ENCODE assay signal across 30 mouse cellular contexts in the genomic region with DNA sequence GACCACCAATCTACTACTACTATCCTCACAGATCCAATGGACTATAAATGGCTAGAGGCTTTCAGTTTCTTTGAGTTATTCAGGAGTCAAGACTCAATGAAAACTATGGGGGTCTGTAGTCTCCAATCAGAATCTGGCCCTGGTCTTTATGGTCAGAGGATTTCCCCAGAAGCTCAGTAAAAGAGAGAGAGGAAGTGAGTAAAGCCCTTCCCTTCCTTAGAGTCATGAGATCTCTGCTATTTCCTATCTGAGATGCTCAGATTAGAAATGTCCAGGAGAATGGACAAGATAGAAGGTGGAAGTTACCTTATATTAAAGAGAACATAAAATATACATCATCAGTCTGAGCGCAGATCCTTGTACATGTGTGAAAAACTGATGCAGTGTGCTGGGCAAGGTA. TPM values are rescaled to one million over a fixed set of nuclear protein-coding genes. Genes with fewer than 3 reads are reported as not detected.
DNase-seq lines count a peak whose midpoint lies in the region; ATAC-seq and TF ChIP-seq lines count a peak whose summit lies in the region.
"Had no signal": no experiment of that assay in that cellular context is flagged by ENCODE, and none has a peak within 500 bp of the region (broad histone marks: within the 10 kb centered on the region; RNA-seq: fewer than 3 reads in every experiment).

No protein-coding gene starts in this region.

- H3K9ac ChIP-seq in liver, adult 2 months (ENCODE audit: low read depth, low read length): no peak overlapping the region
- no peak overlapping the region for H3K9ac ChIP-seq in liver, embryonic 11.5 days (ENCODE audit: low read depth, low read length)
- peak overlapping the region; percentile 56; the same call in 1 of the 2 replicates for H3K9ac ChIP-seq in CH12.LX (ENCODE audit: insufficient read depth, low read depth)
- H3K9ac ChIP-seq: embryonic facial prominence, embryonic 13.5 days; embryonic facial prominence, embryonic 15.5 days; forebrain, embryonic 12.5 days had no signal

- ATAC-seq in liver, embryonic 11.5 days (replicated peaks; ENCODE audit: low FRiP score): no peak
- ATAC-seq in megakaryocyte, adult 5-6 weeks (ENCODE audit: poor library complexity, severe bottlenecking): peak; percentile 30; the same call in 1 of the 2 replicates
- ATAC-seq: CD4-positive, CD25-positive, alpha-beta regulatory T cell, adult 4 months; forebrain, embryonic 14.5 days; forebrain, embryonic 16.5 days had no signal

- no peaks in the 10 kb centered on the region for H3K27me3 ChIP-seq in liver, adult 2 months (ENCODE audit: control insufficient read depth, insufficient read depth, low read length)
- no peaks in the 10 kb centered on the region for H3K27me3 ChIP-seq in liver, embryonic 11.5 days (replicated peaks; ENCODE audit: control insufficient read depth, insufficient read depth, low read length)
- H3K27me3 ChIP-seq in CH12.LX (replicated peaks): no peaks in the 10 kb centered on the region
- H3K27me3 ChIP-seq: embryonic facial prominence, embryonic 13.5 days; embryonic facial prominence, embryonic 15.5 days; forebrain, embryonic 12.5 days had no signal

- in situ Hi-C loops in CH12.LX (cut with MboI; ENCODE audit: low pct_ligation_motif_present, low pct_unique_long_range_greater_than_20kb, low sequenced_read_pairs): no loop called here

- no peaks in the 10 kb centered on the region for H3K79me2 ChIP-seq in liver, adult 2 months (ENCODE audit: control insufficient read depth, insufficient read depth, low read length)
- no peaks in the 10 kb centered on the region for H3K79me2 ChIP-seq in CH12.LX (replicated peaks; ENCODE audit: control insufficient read depth, extremely low read depth, insufficient read depth, poor library complexity, severe bottlenecking)

- no peaks in the 10 kb centered on the region for H3K9me3 ChIP-seq in liver, embryonic 11.5 days (ENCODE audit: control insufficient read depth, low read length)
- peaks cover 4% of the 10 kb centered on the region for H3K9me3 ChIP-seq in CH12.LX (replicated peaks; ENCODE audit: low read length)
- H3K9me3 ChIP-seq: embryonic facial prominence, embryonic 13.5 days; embryonic facial prominence, embryonic 15.5 days; forebrain, embryonic 10.5 days; forebrain, embryonic 12.5 days had no signal

- DNase-seq in liver, adult 2 months (ENCODE audit: extremely low read depth, low read depth, low spot score): peak; percentile 15
- DNase-seq in liver, embryonic 11.5 days (ENCODE audit: low spot score): no peak
- DNase-seq in CH12.LX (ENCODE audit: extremely low read depth): peak; percentile 48
- no peak for DNase-seq in gastrocnemius, adult 8-10 months (ENCODE audit: low spot score in 2 of 2)
- no peak for DNase-seq in heart, adult 11 months
- DNase-seq: adrenal gland, adult 2 months; adrenal gland, postnatal 10 days; adrenal gland, postnatal 25 days; B cell, adult 2 months; cerebellum, adult 11 months; cerebellum, adult 18-20 months; cerebellum, adult 8-10 months; cerebellum, adult 9-11 months; cerebellum, postnatal 14 days; cerebellum, postnatal 36 days; embryo, embryonic 11 days had no signal

- TF ChIP-seq CTCF in liver, adult 2 months (IDR thresholded peaks at IDR 0.05; ENCODE audit: low read depth, low read length): no peak
- TF ChIP-seq CTCF in CH12.LX (conservative IDR thresholded peaks at IDR 0.05 in 1 of 2, IDR thresholded peaks at IDR 0.05 in 1 of 2; ENCODE audit: low read depth in 2 of 2, low read length in 2 of 2): no peak

- H3K27ac ChIP-seq in liver, adult 2 months (replicated peaks; ENCODE audit: insufficient read depth, low read depth, low read length): no peak overlapping the region
- H3K27ac ChIP-seq in liver, embryonic 11.5 days (ENCODE audit: low read depth, low read length): no peak overlapping the region
- peak overlapping the region; percentile 79 for H3K27ac ChIP-seq in CH12.LX (ENCODE audit: insufficient read depth, low read depth)
- H3K27ac ChIP-seq: embryonic facial prominence, embryonic 13.5 days; embryonic facial prominence, embryonic 15.5 days; forebrain, embryonic 10.5 days; forebrain, embryonic 12.5 days had no signal

- H3K4me1 ChIP-seq in liver, adult 2 months (ENCODE audit: control insufficient read depth, insufficient read depth, low read length): no peaks in the 10 kb centered on the region
- H3K4me1 ChIP-seq in liver, embryonic 11.5 days (replicated peaks; ENCODE audit: control insufficient read depth, insufficient read depth, low read length): no peaks in the 10 kb centered on the region
- H3K4me1 ChIP-seq in CH12.LX (ENCODE audit: control insufficient read depth in 1 of 2, insufficient read depth in 2 of 2): peaks cover 11 to 45% of the 10 kb centered on the region in 2 experiments
- H3K4me1 ChIP-seq: embryonic facial prominence, embryonic 13.5 days; embryonic facial prominence, embryonic 15.5 days; forebrain, embryonic 10.5 days; forebrain, embryonic 12.5 days had no signal

- H3K4me2 ChIP-seq in liver, embryonic 11.5 days: no peak overlapping the region
- H3K4me2 ChIP-seq in CH12.LX (ENCODE audit: insufficient read depth, low read depth, poor library complexity, severe bottlenecking): peak overlapping the region; percentile 39
- H3K4me2 ChIP-seq: embryonic facial prominence, embryonic 13.5 days; embryonic facial prominence, embryonic 15.5 days; forebrain, embryonic 12.5 days had no signal

- WGBS in liver, adult 2 months: 98% methylated on average over 1 of the region's 1 CpGs
- WGBS in liver, embryonic 11.5 days: 87% methylated on average over 1 of the region's 1 CpGs

- TF ChIP-seq POLR2A in liver, adult 2 months (IDR thresholded peaks at IDR 0.05; ENCODE audit: extremely low read depth, insufficient read depth, low read length): no peak
- TF ChIP-seq POLR2A in CH12.LX (IDR thresholded peaks at IDR 0.05; ENCODE audit: low read depth, low read length): peak; percentile 35; the same call in 1 of the 2 replicates

- dilution Hi-C loops in CH12.LX (cut with MboI; ENCODE audit: extremely low pct_ligation_motif_present, extremely low pct_unique_long_range_greater_than_20kb, low sequenced_read_pairs): no loop called here

- TF ChIP-seq RAD21 in CH12.LX (IDR thresholded peaks at IDR 0.05; ENCODE audit: low read depth, low read length): no peak

- no peak overlapping the region for H3K4me3 ChIP-seq in liver, adult 2 months (ENCODE audit: insufficient read depth, low read depth, low read length)
- H3K4me3 ChIP-seq in liver, embryonic 11.5 days (ENCODE audit: low read depth, low read length): no peak overlapping the region
- no peak overlapping the region for H3K4me3 ChIP-seq in CH12.LX (replicated peaks in 1 of 3; ENCODE audit: low read depth in 2 of 3, low read length in 2 of 3, poor library complexity in 1 of 3)
- H3K4me3 ChIP-seq: embryonic facial prominence, embryonic 13.5 days; embryonic facial prominence, embryonic 15.5 days; erythroblast, embryonic 14.5 days; forebrain, embryonic 10.5 days; forebrain, embryonic 12.5 days had no signal

- H3K36me3 ChIP-seq in liver, adult 2 months (ENCODE audit: control insufficient read depth, insufficient read depth, low read length): no peaks in the 10 kb centered on the region
- H3K36me3 ChIP-seq in liver, embryonic 11.5 days (ENCODE audit: control insufficient read depth, insufficient read depth, low read length): no peaks in the 10 kb centered on the region
- no peaks in the 10 kb centered on the region for H3K36me3 ChIP-seq in CH12.LX (replicated peaks in 1 of 2; ENCODE audit: control insufficient read depth in 1 of 2, insufficient read depth in 1 of 2, low read length in 1 of 2)
- H3K36me3 ChIP-seq: embryonic facial prominence, embryonic 13.5 days; embryonic facial prominence, embryonic 15.5 days; forebrain, embryonic 10.5 days; forebrain, embryonic 12.5 days had no signal

- TF ChIP-seq EP300 in CH12.LX (IDR thresholded peaks at IDR 0.05; ENCODE audit: low read length): peak; percentile 87

TF ChIP-seq in CH12.LX, 34 proteins besides CTCF, POLR2A, EP300 and RAD21:
- peak; percentile 16; the same call in 1 of the 2 replicates for TF ChIP-seq MEF2A (IDR thresholded peaks at IDR 0.05; ENCODE audit: borderline replicate concordance, low read depth, low read length)
- TF ChIP-seq MYC (IDR thresholded peaks at IDR 0.05; ENCODE audit: low read depth, low read length): 0 out of 2 replicates have a peak, but pooled peaks have one; percentile 18
- TF ChIP-seq TBP (conservative IDR thresholded peaks at IDR 0.05; ENCODE audit: low read depth, low read length): 0 out of 2 replicates have a peak, but pooled peaks have one; percentile 32
- peak; percentile 25; the same call in 1 of the 2 replicates for TF ChIP-seq ELF1 (IDR thresholded peaks at IDR 0.05; ENCODE audit: low read depth, low read length)
- TF ChIP-seq KAT2A (IDR thresholded peaks at IDR 0.05; ENCODE audit: insufficient replicate concordance, low read length): no peak
- no peak for TF ChIP-seq ZNF384 (IDR thresholded peaks at IDR 0.05; ENCODE audit: low read depth, low read length)
- TF ChIP-seq CHD1 (IDR thresholded peaks at IDR 0.05; ENCODE audit: low read depth, low read length): no peak
- peak; percentile 92 for TF ChIP-seq IRF4 (IDR thresholded peaks at IDR 0.05; ENCODE audit: low read depth, low read length)
- peak; percentile 40; the same call in 1 of the 2 replicates for TF ChIP-seq BHLHE40 (IDR thresholded peaks at IDR 0.05; ENCODE audit: low read depth, low read length)
- TF ChIP-seq ETS1 (conservative IDR thresholded peaks at IDR 0.05; ENCODE audit: low read depth, low read length): peak; percentile 56; the same call in 1 of the 2 replicates
- peak; percentile 39 for TF ChIP-seq JUN (IDR thresholded peaks at IDR 0.05; ENCODE audit: insufficient read depth, low read depth, low read length)
- no peak for TF ChIP-seq ZMIZ1 (IDR thresholded peaks at IDR 0.05; ENCODE audit: low read depth, low read length)
- TF ChIP-seq TCF12 (IDR thresholded peaks at IDR 0.05; ENCODE audit: low read depth, low read length): peak; percentile 22; the same call in 1 of the 2 replicates

RNA-seq across cellular contexts. Expression of gene Il6, which starts 19.3 kb away (rescaled TPM):
- total RNA-seq in liver, adult 2 months (2014; rRNA removed): 0.13 TPM in 1 of 2 replicates, not detected in the other
- 0.10 TPM in 1 of 2 replicates, not detected in the other for polyA plus RNA-seq in liver, adult 2 months (2012; rRNA removed)
- 0.30 TPM in 1 of 2 replicates, not detected in the other for polyA plus RNA-seq in liver, embryonic 11.5 days (2014; fragmentation: Nextera tagmentation; extraction: Ambion mirVana)
- total RNA-seq in CH12.LX (2012; rRNA removed): 3.5 and 12.9 TPM in 2 replicates
- total RNA-seq in CH12.LX (2014; rRNA removed): 1.2 TPM in 2 replicates
- not detected in 2 replicates for polyA plus RNA-seq in CH12.LX (2012; ENCODE audit: insufficient read length, low read depth)
- 14.1 and 24.4 TPM in 2 replicates for total RNA-seq in megakaryocyte, adult 5-6 weeks (2015)
- total RNA-seq in megakaryocyte, adult 5-6 weeks (2017): 9.5 and 11.1 TPM in 2 replicates
- total RNA-seq in gastrocnemius, adult 8-10 months (2022): not detected
- total RNA-seq: adrenal gland, adult 2 months; adrenal gland, postnatal 10 days; adrenal gland, postnatal 25 days; adrenal gland, postnatal 4 days; ES-E14; MEL had no signal
- polyA plus RNA-seq: adrenal gland, adult 2 months; brain, embryonic 14.5 days; embryonic facial prominence, embryonic 11.5 days; forebrain, embryonic 10.5 days; forebrain, embryonic 12.5 days; forebrain, embryonic 14.5 days had no signal

Comparison
In these comparisons a context has a peak if more than half of its experiments do, and no peak if none do; other contexts are left out.
1. DNase-seq: peak in liver, adult 2 months (single experiment) and CH12.LX (single experiment); none in liver, embryonic 11.5 days (single experiment), gastrocnemius, adult 8-10 months (0 of 2) and heart, adult 11 months (single experiment).